Comparison of ENCODE assay signal across 8 mouse cellular contexts in the genomic region with DNA sequence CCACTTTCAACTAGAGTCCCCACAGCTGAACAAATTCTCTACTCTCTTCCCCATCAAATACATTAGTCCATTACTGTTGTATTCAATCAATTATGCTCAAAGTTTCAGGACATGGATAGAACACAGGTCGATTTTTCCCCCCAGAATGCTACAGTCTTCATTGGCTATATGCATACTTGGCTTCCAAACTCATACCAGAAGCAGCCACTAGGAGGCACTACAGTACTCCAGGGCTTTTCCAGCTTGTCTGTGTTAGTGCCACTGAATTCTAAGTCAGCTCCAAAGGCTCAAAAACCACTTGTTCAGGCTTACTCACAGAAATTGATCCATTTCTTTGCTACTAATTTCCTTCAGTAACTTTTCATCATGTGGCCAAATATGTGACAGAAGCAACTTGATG.
DNase-seq lines count a peak whose midpoint lies in the region; ATAC-seq and TF ChIP-seq lines count a peak whose summit lies in the region.

No protein-coding gene starts in this region.

- WGBS in hindbrain, embryonic 10.5 days, result 64% methylated on average over 1 of the region's 1 CpGs
- WGBS in hindbrain, embryonic 13.5 days, result 62% methylated on average over 1 of the region's 1 CpGs

- no peak for TF ChIP-seq POLR2A in cortical plate, adult 2 months (IDR thresholded peaks at IDR 0.05; ENCODE audit: extremely low read depth, insufficient read depth, low read length)

- no peak for ATAC-seq in hindbrain, embryonic 13.5 days (ENCODE audit: low FRiP score)

- no peak overlapping the region for H3K27ac ChIP-seq in hindbrain, embryonic 10.5 days
- H3K27ac ChIP-seq in hindbrain, embryonic 13.5 days, result no peak overlapping the region
- no peak overlapping the region for H3K27ac ChIP-seq in cortical plate, adult 2 months (ENCODE audit: insufficient read depth, low read length)

- H3K27me3 ChIP-seq in hindbrain, embryonic 10.5 days (ENCODE audit: insufficient read depth, poor library complexity, severe bottlenecking), result no peaks in the 10 kb centered on the region
- H3K27me3 ChIP-seq in hindbrain, embryonic 13.5 days, result 0 out of 2 replicates have a peak, but pooled peaks cover 4% of the 10 kb centered on the region

- no peaks in the 10 kb centered on the region for H3K9me3 ChIP-seq in hindbrain, embryonic 10.5 days
- no peaks in the 10 kb centered on the region for H3K9me3 ChIP-seq in hindbrain, embryonic 13.5 days

- no peak overlapping the region for H3K9ac ChIP-seq in hindbrain, embryonic 13.5 days

- H3K4me3 ChIP-seq in hindbrain, embryonic 10.5 days, result no peak overlapping the region
- H3K4me3 ChIP-seq in hindbrain, embryonic 13.5 days, result no peak overlapping the region
- H3K4me3 ChIP-seq in cortical plate, adult 2 months (ENCODE audit: insufficient read depth, low read length), result no peak overlapping the region

- no peaks in the 10 kb centered on the region for H3K4me1 ChIP-seq in hindbrain, embryonic 10.5 days (replicated peaks)
- peaks cover 1% of the 10 kb centered on the region for H3K4me1 ChIP-seq in hindbrain, embryonic 13.5 days (replicated peaks)
- H3K4me1 ChIP-seq in cortical plate, adult 2 months (ENCODE audit: control insufficient read depth, insufficient read depth, low read length), result no peaks in the 10 kb centered on the region

- peak; percentile 59 for DNase-seq in hindbrain, embryonic 10.5 days (ENCODE audit: low spot score)
- DNase-seq in right cerebral cortex, postnatal 14 days, result peak; percentile 30
- DNase-seq in right cerebral cortex, adult 18-20 months, result no peak
- DNase-seq in layer of hippocampus, adult 9-11 months, result peak; percentile 8
- DNase-seq in ovary, postnatal 10 days (ENCODE audit: low spot score), result no peak
- no peak for DNase-seq in spleen, postnatal 14 days (ENCODE audit: low spot score in 2 of 2)

- H3K36me3 ChIP-seq in hindbrain, embryonic 10.5 days, result no peaks in the 10 kb centered on the region
- no peaks in the 10 kb centered on the region for H3K36me3 ChIP-seq in hindbrain, embryonic 13.5 days

- H3K4me2 ChIP-seq in hindbrain, embryonic 13.5 days, result no peak overlapping the region

- peak; percentile 41 for TF ChIP-seq CTCF in cortical plate, adult 2 months (IDR thresholded peaks at IDR 0.05; ENCODE audit: extremely low read depth, insufficient read depth, low read length)

Comparison
In these comparisons a context has a peak if more than half of its experiments do, and no peak if none do; other contexts are left out.
1. DNase-seq: peak in hindbrain, embryonic 10.5 days (single experiment), right cerebral cortex, postnatal 14 days (single experiment) and layer of hippocampus, adult 9-11 months (single experiment); none in right cerebral cortex, adult 18-20 months (single experiment), ovary, postnatal 10 days (single experiment) and spleen, postnatal 14 days (0 of 2).